Mouse (Mus musculus) MEL (cell line): ENCODE measurements at regions not wholly inside any gene's neighbourhood (a gene's known extent, or its start where the extent isn't known, plus 50 kb on each side); places are given as distances from the start of the nearest gene placed in this dataset.

Experiments used
- DNase-seq: peaks from one replicate; pipeline ENCODE4 v3.0.0; 2011; ENCODE audit warnings: low read depth, low spot score
- H3K27ac ChIP-seq: 2 replicates; pipeline ENCODE4 v1.5.1; 2012; ENCODE audit warnings: low read depth, mild to moderate bottlenecking, control low read depth, low read length, moderate library complexity; ENCODE audit not compliant: control insufficient read depth
- H3K27me3 ChIP-seq, 2 experiments: fragments of 150-350 bp in 1 of 2; sonication (generic) in 1 of 2; 2 replicates each; pipeline ENCODE4 v1.6.1; 2012; ENCODE audit warnings: low read length in 2 of 2, mild to moderate bottlenecking in 2 of 2, improper control_type of control experiment in 1 of 2, moderate library complexity in 1 of 2; ENCODE audit not compliant: insufficient read depth in 2 of 2, control insufficient read depth in 1 of 2
- H3K36me3 ChIP-seq, 2 experiments: 2 replicates each; pipeline ENCODE4 v1.6.1; 2012 to 2014; ENCODE audit warnings: low read length in 2 of 2, improper control_type of control experiment in 1 of 2, inconsistent platforms in 1 of 2, mild to moderate bottlenecking in 1 of 2; ENCODE audit not compliant: insufficient read depth in 2 of 2, control insufficient read depth in 1 of 2
- H3K4me1 ChIP-seq, 2 experiments: fragments of 150-350 bp in 1 of 2; sonication (generic) in 1 of 2; 2 replicates each; pipeline ENCODE4 v1.6.1; 2012; ENCODE audit warnings: low read length in 2 of 2, improper control_type of control experiment in 1 of 2, mild to moderate bottlenecking in 1 of 2; ENCODE audit not compliant: insufficient read depth in 2 of 2, control insufficient read depth in 1 of 2
- H3K4me3 ChIP-seq, 2 experiments: fragments of 150-350 bp in 1 of 2; sonication (generic) in 1 of 2; 2 replicates each; pipeline ENCODE4 v1.5.1; 2012; ENCODE audit warnings: low read depth in 2 of 2, low read length in 2 of 2, mild to moderate bottlenecking in 2 of 2, moderate library complexity in 2 of 2, control low read depth in 1 of 2, improper control_type of control experiment in 1 of 2; ENCODE audit not compliant: control insufficient read depth in 1 of 2, insufficient read depth in 1 of 2
- H3K79me2 ChIP-seq: 2 replicates; pipeline ENCODE4 v1.6.1; 2012; ENCODE audit warnings: mild to moderate bottlenecking, low read length, moderate library complexity; ENCODE audit not compliant: control insufficient read depth, poor library complexity, insufficient read depth
- H3K9ac ChIP-seq: 2 replicates; pipeline ENCODE4 v1.6.1; 2012; ENCODE audit warnings: low read depth, mild to moderate bottlenecking, control low read depth, low read length, moderate library complexity; ENCODE audit not compliant: control insufficient read depth, poor library complexity, severe bottlenecking
- H3K9me3 ChIP-seq: fragments of 150-350 bp; sonication (generic); replicated peaks from 2 replicates; pipeline ENCODE4 v1.6.1; 2012; ENCODE audit warnings: mild to moderate bottlenecking, low read length, improper control_type of control experiment, moderate library complexity; ENCODE audit not compliant: insufficient read depth
- BHLHE40 ChIP-seq: IDR thresholded peaks from 2 replicates; pipeline ENCODE4 v1.6.1; 2012; ENCODE audit warnings: low read depth, mild to moderate bottlenecking, inconsistent platforms, low read length, improper control_type of control experiment, borderline replicate concordance
- CHD1 ChIP-seq: IDR thresholded peaks from 2 replicates; pipeline ENCODE4 v1.6.1; 2012; ENCODE audit warnings: low read depth, mild to moderate bottlenecking, inconsistent platforms, low read length, improper control_type of control experiment
- CHD2 ChIP-seq: IDR thresholded peaks from 2 replicates; pipeline ENCODE4 v1.6.1; 2011; ENCODE audit warnings: low read length, improper control_type of control experiment
- CTCF ChIP-seq, 3 experiments: IDR thresholded peaks in 2 of 3; conservative IDR thresholded peaks in 1 of 3; 2 replicates each; pipeline ENCODE4 v1.5.1; 2011 to 2012; ENCODE audit warnings: low read length in 3 of 3, low read depth in 2 of 3, mild to moderate bottlenecking in 2 of 3, improper control_type of control experiment in 1 of 3, inconsistent platforms in 1 of 3, mixed read lengths in 1 of 3, moderate library complexity in 1 of 3; ENCODE audit not compliant: control insufficient read depth in 1 of 3, insufficient read depth in 1 of 3, poor library complexity in 1 of 3, severe bottlenecking in 1 of 3
- EP300 ChIP-seq, 2 experiments: IDR thresholded peaks; 2 replicates each; pipeline ENCODE4 v1.6.1; 2011; ENCODE audit warnings: improper control_type of control experiment in 2 of 2, low read length in 2 of 2, low read depth in 1 of 2, mild to moderate bottlenecking in 1 of 2
- ETS1 ChIP-seq: IDR thresholded peaks from 2 replicates; pipeline ENCODE4 v1.6.1; 2012; ENCODE audit warnings: low read depth, mild to moderate bottlenecking, inconsistent platforms, low read length, improper control_type of control experiment, moderate library complexity
- GABPA ChIP-seq: IDR thresholded peaks from 2 replicates; pipeline ENCODE4 v1.6.1; 2012; ENCODE audit warnings: low read depth, mild to moderate bottlenecking, inconsistent platforms, low read length, improper control_type of control experiment, moderate library complexity
- GATA1 ChIP-seq: IDR thresholded peaks from 2 replicates; pipeline ENCODE4 v1.6.1; 2011; ENCODE audit warnings: low read depth, low read length, improper control_type of control experiment
- HCFC1 ChIP-seq: IDR thresholded peaks from 2 replicates; pipeline ENCODE4 v1.6.1; 2012; ENCODE audit warnings: low read depth, mild to moderate bottlenecking, inconsistent platforms, low read length, improper control_type of control experiment, moderate library complexity
- JUND ChIP-seq: IDR thresholded peaks from 2 replicates; pipeline ENCODE4 v1.6.1; 2011; ENCODE audit warnings: low read depth, mild to moderate bottlenecking, improper control_type of control experiment, low read length
- KAT2A ChIP-seq: conservative IDR thresholded peaks from 2 replicates; pipeline ENCODE4 v1.6.1; 2012; ENCODE audit warnings: low read depth, low read length, improper control_type of control experiment, inconsistent platforms
- MAFK ChIP-seq: IDR thresholded peaks from 2 replicates; pipeline ENCODE4 v1.6.1; 2011; ENCODE audit warnings: low read depth, mild to moderate bottlenecking, low read length, improper control_type of control experiment, borderline replicate concordance
- MAX ChIP-seq: IDR thresholded peaks from 2 replicates; pipeline ENCODE4 v1.6.1; 2011; ENCODE audit warnings: low read length, improper control_type of control experiment
- MAZ ChIP-seq: IDR thresholded peaks from 2 replicates; pipeline ENCODE4 v1.6.1; 2012; ENCODE audit warnings: low read depth, mild to moderate bottlenecking, inconsistent platforms, low read length, improper control_type of control experiment
- MXI1 ChIP-seq: IDR thresholded peaks from 2 replicates; pipeline ENCODE4 v1.6.1; 2011; ENCODE audit warnings: mild to moderate bottlenecking, low read depth, low read length, improper control_type of control experiment
- MYB ChIP-seq: IDR thresholded peaks from 2 replicates; pipeline ENCODE4 v1.6.1; 2011; ENCODE audit warnings: mild to moderate bottlenecking, low read depth, low read length, improper control_type of control experiment
- MYC ChIP-seq: IDR thresholded peaks from 2 replicates; pipeline ENCODE4 v1.6.1; 2011; ENCODE audit warnings: low read depth, mild to moderate bottlenecking, low read length, improper control_type of control experiment, moderate library complexity
- NELFE ChIP-seq: IDR thresholded peaks from 2 replicates; pipeline ENCODE4 v1.6.1; 2011; ENCODE audit warnings: low read depth, low read length, improper control_type of control experiment
- NRF1 ChIP-seq: IDR thresholded peaks from 2 replicates; pipeline ENCODE4 v1.6.1; 2014; ENCODE audit warnings: low read depth, mild to moderate bottlenecking, inconsistent platforms, low read length, improper control_type of control experiment, moderate library complexity; ENCODE audit not compliant: poor library complexity, insufficient read depth, severe bottlenecking
- POLR2A ChIP-seq, 2 experiments: IDR thresholded peaks; 2 replicates each; pipeline ENCODE4 v1.6.1; 2011 to 2012; ENCODE audit warnings: low read length in 2 of 2, mild to moderate bottlenecking in 2 of 2, control low read depth in 1 of 2, improper control_type of control experiment in 1 of 2, low read depth in 1 of 2, moderate library complexity in 1 of 2; ENCODE audit not compliant: control insufficient read depth in 1 of 2, insufficient read depth in 1 of 2, poor library complexity in 1 of 2
- POLR2AphosphoS2 ChIP-seq: IDR thresholded peaks from 2 replicates; pipeline ENCODE4 v1.6.1; 2011; ENCODE audit warnings: low read length, improper control_type of control experiment
- POLR2AphosphoS5 ChIP-seq: IDR thresholded peaks from 2 replicates; pipeline ENCODE4 v1.6.1; 2012; ENCODE audit warnings: low read depth, borderline replicate concordance, mild to moderate bottlenecking, inconsistent platforms, low read length, moderate library complexity, mixed read lengths
- RCOR1 ChIP-seq: IDR thresholded peaks from 2 replicates; pipeline ENCODE4 v1.6.1; 2012; ENCODE audit warnings: low read depth, mild to moderate bottlenecking, inconsistent platforms, low read length, improper control_type of control experiment
- SIN3A ChIP-seq: IDR thresholded peaks from 2 replicates; pipeline ENCODE4 v1.6.1; 2012; ENCODE audit warnings: low read length, improper control_type of control experiment, inconsistent platforms
- SMC3 ChIP-seq: IDR thresholded peaks from 2 replicates; pipeline ENCODE4 v1.6.1; 2011; ENCODE audit warnings: low read depth, low read length, improper control_type of control experiment
- TBP ChIP-seq: IDR thresholded peaks from 2 replicates; pipeline ENCODE4 v1.8.0; 2011; ENCODE audit warnings: low read depth, low read length, improper control_type of control experiment
- TCF12 ChIP-seq: IDR thresholded peaks from 2 replicates; pipeline ENCODE4 v1.6.1; 2014; ENCODE audit warnings: low read depth, mild to moderate bottlenecking, inconsistent platforms, low read length, improper control_type of control experiment, moderate library complexity
- UBTF ChIP-seq: IDR thresholded peaks from 2 replicates; pipeline ENCODE4 v1.6.1; 2012; ENCODE audit warnings: low read depth, mild to moderate bottlenecking, inconsistent platforms, low read length, improper control_type of control experiment, moderate library complexity, borderline replicate concordance; ENCODE audit not compliant: insufficient read depth
- USF1 ChIP-seq: IDR thresholded peaks from 2 replicates; pipeline ENCODE4 v1.6.1; 2014; ENCODE audit warnings: low read depth, mild to moderate bottlenecking, inconsistent platforms, low read length, improper control_type of control experiment, moderate library complexity
- USF2 ChIP-seq, 2 experiments: IDR thresholded peaks; 2 replicates each; pipeline ENCODE4 v1.6.1; 2011 to 2012; ENCODE audit warnings: improper control_type of control experiment in 2 of 2, low read length in 2 of 2, borderline replicate concordance in 1 of 2, inconsistent platforms in 1 of 2, low read depth in 1 of 2, mild to moderate bottlenecking in 1 of 2; ENCODE audit not compliant: insufficient read depth in 1 of 2
- ZC3H11A ChIP-seq: IDR thresholded peaks from 2 replicates; pipeline ENCODE4 v1.6.1; 2012; ENCODE audit warnings: low read depth, mild to moderate bottlenecking, inconsistent platforms, low read length, improper control_type of control experiment
- ZKSCAN1 ChIP-seq: IDR thresholded peaks from 2 replicates; pipeline ENCODE4 v1.6.1; 2012; ENCODE audit warnings: low read depth, mild to moderate bottlenecking, inconsistent platforms, low read length, improper control_type of control experiment, moderate library complexity

- TF ChIP-seq HCFC1 (no peak), MXI1 (no peak), BHLHE40 (no peak), MYC (no peak), MAFK (no peak), EP300 (IDR thresholded peaks at IDR 0.05; ENCODE audit: low read depth in 1 of 2, low read length in 2 of 2) (no peak), MYB (no peak), TBP (no peak), ZC3H11A (no peak), RCOR1 (no peak), NRF1 (no peak), MAX (no peak), ZKSCAN1 (no peak), POLR2A (IDR thresholded peaks at IDR 0.05; ENCODE audit: control insufficient read depth in 1 of 2, insufficient read depth in 1 of 2, low read depth in 1 of 2, low read length in 2 of 2, poor library complexity in 1 of 2) (no peak), USF1 (no peak), UBTF (no peak), KAT2A (no peak), SIN3A (no peak), POLR2AphosphoS2 (no peak), GABPA (no peak)
- no peak overlapping the region for H3K9ac ChIP-seq
- no peak overlapping the region for H3K4me3 ChIP-seq
- H3K36me3 ChIP-seq, result no peaks in the 10 kb centered on the region
- DNase-seq, result no peak
- H3K27ac ChIP-seq, result no peak overlapping the region
- no peaks in the 10 kb centered on the region for H3K27me3 ChIP-seq
- H3K9me3 ChIP-seq, result no peaks in the 10 kb centered on the region
- no peaks in the 10 kb centered on the region for H3K79me2 ChIP-seq
- no peaks in the 10 kb centered on the region for H3K4me1 ChIP-seq
These were observed 646.7 kb upstream of the Intu start for GRCm38 (mm10) chr3:39884370-39884769.

GRCm38 (mm10) chr3:39888376-39888775 is 642.7 kb upstream of the Intu start:
- no peak overlapping the region for H3K9ac ChIP-seq
- H3K4me3 ChIP-seq, result no peak overlapping the region
- no peaks in the 10 kb centered on the region for H3K4me1 ChIP-seq
- H3K27ac ChIP-seq, result no peak overlapping the region
- H3K9me3 ChIP-seq, result no peaks in the 10 kb centered on the region
- H3K79me2 ChIP-seq, result no peaks in the 10 kb centered on the region
- no peaks in the 10 kb centered on the region for H3K27me3 ChIP-seq
- DNase-seq, result no peak
- TF ChIP-seq SMC3 (no peak), POLR2AphosphoS5 (no peak), NRF1 (no peak), NELFE (no peak), ETS1 (no peak), CHD2 (no peak), USF2 (IDR thresholded peaks at IDR 0.05; ENCODE audit: borderline replicate concordance in 1 of 2, insufficient read depth in 1 of 2, low read depth in 1 of 2, low read length in 2 of 2) (no peak), CTCF (IDR thresholded peaks at IDR 0.05 in 2 of 3, conservative IDR thresholded peaks at IDR 0.05 in 1 of 3; ENCODE audit: control insufficient read depth in 1 of 3, insufficient read depth in 1 of 3, low read depth in 2 of 3, low read length in 3 of 3, poor library complexity in 1 of 3, severe bottlenecking in 1 of 3) (no peak), ZKSCAN1 (no peak), CHD1 (no peak), JUND (no peak), ZC3H11A (no peak), GATA1 (no peak), MYB (no peak), MAZ (no peak), HCFC1 (no peak), POLR2A (IDR thresholded peaks at IDR 0.05; ENCODE audit: control insufficient read depth in 1 of 2, insufficient read depth in 1 of 2, low read depth in 1 of 2, low read length in 2 of 2, poor library complexity in 1 of 2) (no peak), UBTF (no peak), MXI1 (no peak), TCF12 (no peak)
- H3K36me3 ChIP-seq, result no peaks in the 10 kb centered on the region
